Mouse (Mus musculus) intestine, embryonic 16.5 days (tissue): Measurements from ENCODE around the gene Trip6. TPM values are rescaled to one million over a fixed set of nuclear protein-coding genes. Genes with fewer than 3 reads are reported as not detected.

Source experiments
- ATAC-seq: fragments of 200-750 bp; cut with Nextera tagmentation; 2 replicates; pipeline ENCODE4 v1.8.0; 2017; ENCODE audit warnings: moderate TSS enrichment, moderate library complexity
- H3K27ac ChIP-seq: fragments of 300-500 bp; sonication (generic); 2 replicates; pipeline ENCODE4 v1.5.1; 2014; ENCODE audit warnings: mild to moderate bottlenecking, low read length
- H3K27me3 ChIP-seq: fragments of 300-500 bp; sonication (generic); replicated peaks from 2 replicates; pipeline ENCODE4 v1.6.1; 2014; ENCODE audit warnings: low read length, control low read depth, mixed read lengths; ENCODE audit not compliant: control insufficient read depth, insufficient read depth
- H3K36me3 ChIP-seq: fragments of 300-500 bp; sonication (generic); 2 replicates; pipeline ENCODE4 v1.6.1; 2014; ENCODE audit warnings: low read length, control low read depth; ENCODE audit not compliant: control insufficient read depth, insufficient read depth
- H3K4me1 ChIP-seq: fragments of 300-500 bp; sonication (generic); 2 replicates; pipeline ENCODE4 v1.6.1; 2014; ENCODE audit warnings: low read length, control low read depth, mixed read lengths; ENCODE audit not compliant: control insufficient read depth, insufficient read depth
- H3K4me2 ChIP-seq: fragments of 300-500 bp; sonication (generic); 2 replicates; pipeline ENCODE4 v1.6.1; 2014; ENCODE audit warnings: low read depth, low read length, control low read depth
- H3K4me3 ChIP-seq: fragments of 300-500 bp; sonication (generic); 2 replicates; pipeline ENCODE4 v1.5.1; 2014; ENCODE audit warnings: mild to moderate bottlenecking, low read length
- H3K9ac ChIP-seq: fragments of 300-500 bp; sonication (generic); 2 replicates; pipeline ENCODE4 v1.6.1; 2014; ENCODE audit warnings: low read depth, low read length
- H3K9me3 ChIP-seq: fragments of 300-500 bp; sonication (generic); 2 replicates; pipeline ENCODE4 v1.6.1; 2016; ENCODE audit warnings: low read length, control low read depth; ENCODE audit not compliant: control insufficient read depth
- WGBS: fragments of 180-500 bp; shearing (Covaris S2); extraction: QIAGEN DNeasy Blood & Tissue Kit; methylation state at CpG from one replicate; pipeline ENCODE4 v1.1.7; 2014; 5-methylcytosine and 5-hydroxymethylcytosine counted together
- polyA plus RNA-seq: library from polyadenylated mRNA; unstranded; fragments of >200 nt; fragmentation: Nextera tagmentation; extraction: Ambion mirVana; gene quantifications from 2 replicates; pipeline ENCODE4 v1.2.1, GENCODE M21; 2015

Trip6 gene
- polyA plus RNA-seq, 1 experiment from 2014 or later = 68.0 TPM

GRCm38 (mm10) chr5:137320996-137321395 is 6.8 kb upstream of the Trip6 start:
- WGBS = 89% methylated on average over 3 of the region's 3 CpGs
- H3K36me3 ChIP-seq = 0 out of 2 replicates have a peak, but pooled peaks cover 2% of the 10 kb centered on the region
- no peak overlapping the region for H3K4me2 ChIP-seq
- H3K9me3 ChIP-seq = no peaks in the 10 kb centered on the region
- H3K27ac ChIP-seq = no peak overlapping the region
- ATAC-seq = no peak
- no peak overlapping the region for H3K9ac ChIP-seq
- no peak overlapping the region for H3K4me3 ChIP-seq
- H3K4me1 ChIP-seq = peaks cover 10% of the 10 kb centered on the region
- H3K27me3 ChIP-seq = no peaks in the 10 kb centered on the region

GRCm38 (mm10) chr5:137318570-137318969 is 4.4 kb upstream of the Trip6 start:
- Histone ChIP-seq H3K36me3 (0 out of 2 replicates have a peak, but pooled peaks cover 2% of the 10 kb centered on the region), H3K4me3 (no peak overlapping the region), H3K4me2 (no peak overlapping the region), H3K27me3 (no peaks in the 10 kb centered on the region), H3K4me1 (peaks cover 27% of the 10 kb centered on the region), H3K9me3 (no peaks in the 10 kb centered on the region), H3K27ac (0 out of 2 replicates have a peak overlapping the region, but pooled peaks have one; percentile 7), H3K9ac (no peak overlapping the region)
- peak; percentile 72 for ATAC-seq
- 62% methylated on average over 1 of the region's 1 CpGs for WGBS

GRCm38 (mm10) chr5:137317361-137317760 is 3.2 kb upstream of the Trip6 start:
- Histone ChIP-seq H3K27ac (no peak overlapping the region), H3K36me3 (0 out of 2 replicates have a peak, but pooled peaks cover 1% of the 10 kb centered on the region), H3K9ac (no peak overlapping the region), H3K27me3 (no peaks in the 10 kb centered on the region), H3K9me3 (no peaks in the 10 kb centered on the region), H3K4me1 (peaks cover 35% of the 10 kb centered on the region), H3K4me3 (no peak overlapping the region), H3K4me2 (no peak overlapping the region)
- no peak for ATAC-seq
- 74% methylated on average over 8 of the region's 8 CpGs for WGBS

- Histone ChIP-seq H3K4me3 (no peak overlapping the region), H3K9me3 (no peaks in the 10 kb centered on the region), H3K36me3 (peaks cover 4% of the 10 kb centered on the region; the same call in 1 of the 2 replicates), H3K4me2 (0 out of 2 replicates have a peak overlapping the region, but pooled peaks have one; percentile 12), H3K9ac (peak overlapping the region; percentile 93), H3K27ac (peak overlapping the region; percentile 93), H3K4me1 (peaks cover 41% of the 10 kb centered on the region), H3K27me3 (no peaks in the 10 kb centered on the region)
- peak; percentile 9 for ATAC-seq
- WGBS = 47% methylated on average over 29 of the region's 30 CpGs
Observed at GRCm38 (mm10) chr5:137315084-137315903, 1.1 kb upstream of the Trip6 start.

GRCm38 (mm10) chr5:137313466-137314192 is 575 bp downstream of the Trip6 start:
- 3% methylated on average over 22 of the region's 22 CpGs for WGBS
- H3K9me3 ChIP-seq = no peaks in the 10 kb centered on the region
- peak overlapping the region; percentile 81 for H3K4me3 ChIP-seq
- peak overlapping the region; percentile 93 for H3K9ac ChIP-seq
- H3K27ac ChIP-seq = peak overlapping the region; percentile 93
- H3K27me3 ChIP-seq = no peaks in the 10 kb centered on the region
- H3K36me3 ChIP-seq = peaks cover 20% of the 10 kb centered on the region
- peak; percentile 41 for ATAC-seq
- H3K4me2 ChIP-seq = peak overlapping the region; percentile 92
- peaks cover 41% of the 10 kb centered on the region for H3K4me1 ChIP-seq

GRCm38 (mm10) chr5:137308356-137308755 is 5.8 kb downstream of the Trip6 start:
- no peaks in the 10 kb centered on the region for H3K27me3 ChIP-seq
- H3K36me3 ChIP-seq = peaks cover 23% of the 10 kb centered on the region
- ATAC-seq = no peak
- H3K4me2 ChIP-seq = peak overlapping the region; percentile 51
- WGBS = 92% methylated on average over 4 of the region's 4 CpGs
- H3K4me1 ChIP-seq = peaks cover 36% of the 10 kb centered on the region
- peak overlapping the region; percentile 88 for H3K4me3 ChIP-seq
- H3K9me3 ChIP-seq = 0 out of 2 replicates have a peak, but pooled peaks cover 3% of the 10 kb centered on the region
- peak overlapping the region; percentile 94; the same call in 1 of the 2 replicates for H3K27ac ChIP-seq
- H3K9ac ChIP-seq = peak overlapping the region; percentile 95; the same call in 1 of the 2 replicates

- Histone ChIP-seq H3K4me3 (peak within 1 kb of the TSS; percentile 88), H3K9me3 (0 out of 2 replicates have a peak, but pooled peaks cover 3% of the 10 kb centered on the region), H3K9ac (peak within 1 kb of the TSS; percentile 95), H3K36me3 (peaks cover 30% of the 10 kb centered on the region), H3K4me1 (peaks cover 26% of the 10 kb centered on the region), H3K4me2 (peak within 1 kb of the TSS; percentile 57), H3K27me3 (no peaks in the 10 kb centered on the region), H3K27ac (peak within 1 kb of the TSS; percentile 94)
- WGBS = under 1% methylated on average over 69 of the region's 72 CpGs
- peak; percentile 89 for ATAC-seq
Observed at GRCm38 (mm10) chr5:137307071-137307912, 6.9 kb downstream of the Trip6 start, which contains the start of gene Srrt. Gene Srrt, minus strand, starts transcription at chr5:137307674.

GRCm38 (mm10) chr5:137306439-137307005 is 7.7 kb downstream of the Trip6 start:
- peaks cover 28% of the 10 kb centered on the region for H3K36me3 ChIP-seq
- H3K4me3 ChIP-seq = peak overlapping the region; percentile 88
- 0 out of 2 replicates have a peak, but pooled peaks cover 3% of the 10 kb centered on the region for H3K9me3 ChIP-seq
- H3K4me1 ChIP-seq = peaks cover 19% of the 10 kb centered on the region
- peak overlapping the region; percentile 95 for H3K9ac ChIP-seq
- no peaks in the 10 kb centered on the region for H3K27me3 ChIP-seq
- H3K27ac ChIP-seq = peak overlapping the region; percentile 94
- H3K4me2 ChIP-seq = peak overlapping the region; percentile 57
- 9% methylated on average over 12 of the region's 12 CpGs for WGBS
- ATAC-seq = no peak
